ENCODE assay signal across 10 mouse cellular contexts in genomic region chr1:152051858-152052257, GRCm38 (mm10). TPM values are rescaled to one million over a fixed set of nuclear protein-coding genes. Genes with fewer than 3 reads are reported as not detected.
DNase-seq lines count a peak whose midpoint lies in the region; ATAC-seq and TF ChIP-seq lines count a peak whose summit lies in the region.
"Had no signal": no experiment of that assay in that cellular context is flagged by ENCODE, and none has a peak within 500 bp of the region (broad histone marks: within the 10 kb centered on the region; RNA-seq: fewer than 3 reads in every experiment).

No protein-coding gene starts in this region.

- no peaks in the 10 kb centered on the region for H3K9me3 ChIP-seq in stomach, embryonic 16.5 days (replicated peaks; ENCODE audit: control insufficient read depth, low read length)
- no peaks in the 10 kb centered on the region for H3K9me3 ChIP-seq in stomach, postnatal 0 days (ENCODE audit: control insufficient read depth, low read length)
- H3K9me3 ChIP-seq: neural tube, embryonic 15.5 days had no signal

- no peak for TF ChIP-seq POLR2A in lung, adult 2 months (IDR thresholded peaks at IDR 0.05; ENCODE audit: borderline replicate concordance, extremely low read depth, low read depth, low read length)

- H3K27me3 ChIP-seq in stomach, embryonic 16.5 days (ENCODE audit: control insufficient read depth, insufficient read depth, low read length), result no peaks in the 10 kb centered on the region
- H3K27me3 ChIP-seq in stomach, postnatal 0 days (ENCODE audit: control insufficient read depth, insufficient read depth, low read length), result no peaks in the 10 kb centered on the region
- H3K27me3 ChIP-seq: neural tube, embryonic 15.5 days had no signal

- WGBS in stomach, embryonic 16.5 days, result 50% methylated on average over 9 of the region's 9 CpGs
- 28% methylated on average over 9 of the region's 9 CpGs for WGBS in stomach, postnatal 0 days
- 24% methylated on average over 9 of the region's 9 CpGs for WGBS in lung, adult 2 months

- peak overlapping the region; percentile 18; the same call in 1 of the 2 replicates for H3K27ac ChIP-seq in stomach, embryonic 16.5 days (ENCODE audit: low read length)
- no peak overlapping the region for H3K27ac ChIP-seq in stomach, postnatal 0 days (replicated peaks)
- H3K27ac ChIP-seq: liver, embryonic 14.5 days; neural tube, embryonic 15.5 days had no signal

- no peak for TF ChIP-seq EP300 in stomach, postnatal 0 days (optimal IDR thresholded peaks at IDR 0.05)

- H3K36me3 ChIP-seq in stomach, embryonic 16.5 days (ENCODE audit: control insufficient read depth, insufficient read depth, low read length), result no peaks in the 10 kb centered on the region
- H3K36me3 ChIP-seq in stomach, postnatal 0 days (ENCODE audit: control insufficient read depth, insufficient read depth, low read length), result no peaks in the 10 kb centered on the region
- H3K36me3 ChIP-seq: neural tube, embryonic 15.5 days had no signal

- no peak for DNase-seq in stomach, postnatal 0 days (ENCODE audit: low spot score)
- peak; percentile 64 to 76 for DNase-seq in adrenal gland, postnatal 36 days
- DNase-seq in lung, adult 2 months, result peak; percentile 26
- DNase-seq in urinary bladder, postnatal 14 days (ENCODE audit: low spot score), result peak; percentile 63
- DNase-seq in layer of hippocampus, adult 11-12 months (ENCODE audit: low spot score), result no peak
- DNase-seq in spleen, adult 12 weeks (ENCODE audit: low spot score), result no peak
- DNase-seq: spleen, adult 18-20 months had no signal

- H3K4me3 ChIP-seq in stomach, embryonic 16.5 days (replicated peaks; ENCODE audit: low read length), result no peak overlapping the region
- H3K4me3 ChIP-seq in stomach, postnatal 0 days (ENCODE audit: low read depth, low read length), result no peak overlapping the region
- no peak overlapping the region for H3K4me3 ChIP-seq in lung, adult 2 months (replicated peaks; ENCODE audit: extremely low read depth, low read depth, low read length)
- H3K4me3 ChIP-seq: neural tube, embryonic 15.5 days had no signal

- H3K4me2 ChIP-seq in stomach, embryonic 16.5 days (ENCODE audit: low read depth, low read length), result no peak overlapping the region
- no peak overlapping the region for H3K4me2 ChIP-seq in stomach, postnatal 0 days (replicated peaks; ENCODE audit: low read depth)
- H3K4me2 ChIP-seq: neural tube, embryonic 15.5 days had no signal

- H3K4me1 ChIP-seq in stomach, embryonic 16.5 days (ENCODE audit: control insufficient read depth, insufficient read depth, low read length), result peaks cover 21% of the 10 kb centered on the region; the same call in 1 of the 2 replicates
- H3K4me1 ChIP-seq in stomach, postnatal 0 days (replicated peaks; ENCODE audit: control insufficient read depth, insufficient read depth), result no peaks in the 10 kb centered on the region; the same call in 1 of the 2 replicates
- peaks cover 5% of the 10 kb centered on the region; the same call in 1 of the 2 replicates for H3K4me1 ChIP-seq in lung, adult 2 months (ENCODE audit: control insufficient read depth, insufficient read depth, low read length)

- H3K9ac ChIP-seq in stomach, embryonic 16.5 days (ENCODE audit: low read length), result no peak overlapping the region
- H3K9ac ChIP-seq in stomach, postnatal 0 days (ENCODE audit: low read length), result no peak overlapping the region
- H3K9ac ChIP-seq: liver, embryonic 14.5 days; neural tube, embryonic 15.5 days had no signal

- ATAC-seq in stomach, embryonic 16.5 days (ENCODE audit: insufficient read depth, low FRiP score), result 0 out of 2 replicates have a peak, but pooled peaks have one; percentile 21
- ATAC-seq in stomach, postnatal 0 days (ENCODE audit: low FRiP score, low TSS enrichment), result no peak

- TF ChIP-seq CTCF in stomach, postnatal 0 days (IDR thresholded peaks at IDR 0.05; ENCODE audit: low read depth), result no peak
- no peak for TF ChIP-seq CTCF in lung, adult 2 months (IDR thresholded peaks at IDR 0.05; ENCODE audit: insufficient read depth, low read length)

RNA-seq across cellular contexts. Expression of gene 1700025G04Rik, which starts 38.1 kb away (rescaled TPM):
- 16.1 and 17.3 TPM in 2 replicates for polyA plus RNA-seq in stomach, embryonic 16.5 days (2015; fragmentation: Nextera tagmentation; extraction: Ambion mirVana)
- polyA plus RNA-seq in stomach, postnatal 0 days (2015; fragmentation: Nextera tagmentation; extraction: Ambion mirVana), result 20.6 and 22.9 TPM in 2 replicates
- 10 to 100 TPM; 51.0 to 92.3 TPM for total RNA-seq in adrenal gland, postnatal 36 days (2021)
- polyA plus RNA-seq in lung, adult 2 months (2012; rRNA removed), result 1.5 and 3.5 TPM in 2 replicates

Comparison
In these comparisons a context has a peak if more than half of its experiments do, and no peak if none do; other contexts are left out.
1. DNase-seq: peak in adrenal gland, postnatal 36 days (2 of 2), lung, adult 2 months (single experiment) and urinary bladder, postnatal 14 days (single experiment); none in stomach, postnatal 0 days (single experiment), layer of hippocampus, adult 11-12 months (single experiment) and spleen, adult 12 weeks (single experiment).